Mouse (Mus musculus) spleen, adult 2 months (tissue): ENCODE measurements around the gene Ttll9. TPM values are rescaled to one million over a fixed set of nuclear protein-coding genes. Genes with fewer than 3 reads are reported as not detected.

ENCODE experiments used
- DNase-seq, 2 experiments: peaks; one replicate each; pipeline versions ENCODE4 v3.0.0 to v3.0.0-alpha.2; 2012 to 2021; ENCODE audit warnings: low spot score in 2 of 2, low read depth in 1 of 2
- H3K27ac ChIP-seq: fragments of 200-500 bp; 2 replicates; pipeline ENCODE4 v1.5.1; 2012; ENCODE audit warnings: low read length, inconsistent platforms; ENCODE audit not compliant: insufficient read depth
- H3K27me3 ChIP-seq: fragments of 200-500 bp; 2 replicates; pipeline ENCODE4 v1.6.1; 2012; ENCODE audit warnings: mild to moderate bottlenecking, moderate library complexity, low read length, inconsistent platforms; ENCODE audit not compliant: control insufficient read depth, insufficient read depth
- H3K36me3 ChIP-seq: fragments of 200-500 bp; 2 replicates; pipeline ENCODE4 v1.6.1; 2012; ENCODE audit warnings: mild to moderate bottlenecking, low read length, inconsistent platforms; ENCODE audit not compliant: control insufficient read depth, insufficient read depth
- H3K4me1 ChIP-seq: fragments of 200-500 bp; 2 replicates; pipeline ENCODE4 v1.6.1; 2011; ENCODE audit warnings: inconsistent platforms; ENCODE audit not compliant: control insufficient read depth, insufficient read depth, insufficient read length
- H3K4me3 ChIP-seq: fragments of 200-500 bp; 2 replicates; pipeline ENCODE4 v1.5.1; 2011; ENCODE audit warnings: mild to moderate bottlenecking, inconsistent platforms; ENCODE audit not compliant: insufficient read depth, insufficient read length; ENCODE audit errors: extremely low read depth
- CTCF ChIP-seq: fragments of 200-500 bp; IDR thresholded peaks from 2 replicates; pipeline ENCODE4 v1.5.1; 2011; ENCODE audit warnings: mild to moderate bottlenecking, inconsistent platforms; ENCODE audit not compliant: insufficient read depth, insufficient read length, insufficient replicate concordance; ENCODE audit errors: extremely low read depth
- POLR2A ChIP-seq: fragments of 200-500 bp; IDR thresholded peaks from 2 replicates; pipeline ENCODE4 v1.6.1; 2011; ENCODE audit warnings: low read depth, low read length, inconsistent platforms
- WGBS: fragments of 180-500 bp; shearing (Covaris S2); methylation state at CpG from one replicate; pipeline ENCODE4 v1.1.7; 2018; 5-methylcytosine and 5-hydroxymethylcytosine counted together
- polyA plus RNA-seq: library from polyadenylated mRNA; depleted of rRNA; stranded (reverse); fragments of >200 nt; gene quantifications from 2 replicates; pipeline ENCODE4 v1.2.3, GENCODE M21; 2012

Ttll9 gene
- polyA plus RNA-seq, 1 experiment: 0.09 TPM

DNA sequence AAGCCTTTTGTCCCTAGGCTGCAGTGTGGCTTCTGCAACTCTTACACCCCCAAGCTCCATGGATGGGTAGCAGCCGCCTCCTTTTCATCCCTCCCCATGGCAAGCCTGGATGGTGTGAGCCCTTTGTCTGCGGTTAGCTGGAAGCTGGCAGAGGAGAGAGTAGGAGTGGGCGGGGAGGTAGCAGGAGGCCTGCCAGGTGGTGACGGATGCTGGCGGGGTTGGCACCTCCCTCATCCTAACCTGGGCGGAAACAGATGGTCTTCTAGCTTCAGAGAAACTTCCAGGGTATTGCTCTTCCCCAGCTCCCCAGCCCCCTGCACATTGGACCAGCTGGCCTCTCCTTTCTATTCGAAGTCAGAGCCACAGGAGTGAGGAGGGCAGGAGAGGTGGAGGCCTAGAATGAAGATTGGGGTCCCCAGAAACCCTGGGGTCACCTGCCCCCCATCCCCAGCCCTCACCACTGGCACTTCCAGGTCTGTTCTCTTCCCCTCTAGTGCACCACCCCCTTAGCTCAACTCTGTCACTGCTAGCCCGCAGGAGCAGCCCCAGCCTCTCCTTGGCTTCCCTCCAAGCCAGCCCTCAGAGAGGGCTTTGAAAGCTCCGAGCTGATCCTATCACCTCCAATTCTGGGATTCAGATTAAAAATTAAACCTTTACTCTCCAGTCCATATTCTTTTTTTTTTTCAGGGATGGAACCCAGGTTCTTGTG, 87.2 kb downstream of the Ttll9 start:
- 24% methylated on average over 9 of the region's 9 CpGs for WGBS
- no peak for TF ChIP-seq POLR2A
- no peak for TF ChIP-seq CTCF
- H3K27me3 ChIP-seq: no peaks in the 10 kb centered on the region
- no peak for DNase-seq
- H3K4me3 ChIP-seq: no peak overlapping the region
- no peaks in the 10 kb centered on the region for H3K36me3 ChIP-seq
- no peak overlapping the region for H3K27ac ChIP-seq
- H3K4me1 ChIP-seq: 0 out of 2 replicates have a peak, but pooled peaks cover 5% of the 10 kb centered on the region

DNA sequence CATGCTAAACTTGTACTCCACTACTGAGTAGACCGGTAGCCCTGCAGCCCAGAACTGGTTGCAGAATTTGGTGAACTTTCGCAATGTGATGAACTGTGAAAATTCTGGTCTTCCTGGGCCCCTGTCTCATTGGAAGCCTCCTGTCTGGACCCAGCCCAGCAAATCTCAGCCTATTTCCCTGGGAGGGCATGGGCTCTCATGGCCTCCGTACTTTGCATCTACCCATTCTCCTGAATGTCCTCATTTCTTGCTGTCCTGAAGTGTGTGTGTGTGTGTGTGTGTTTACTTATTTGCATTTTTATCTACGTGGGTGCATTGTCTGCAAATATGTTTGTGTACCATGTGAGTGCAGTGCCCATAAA, 87.7 kb downstream of the Ttll9 start:
- Histone ChIP-seq H3K4me1 (0 out of 2 replicates have a peak, but pooled peaks cover 5% of the 10 kb centered on the region), H3K27ac (no peak overlapping the region), H3K36me3 (no peaks in the 10 kb centered on the region), H3K4me3 (no peak overlapping the region), H3K27me3 (no peaks in the 10 kb centered on the region)
- DNase-seq: no peak
- 73% methylated on average over 4 of the region's 4 CpGs for WGBS
- TF ChIP-seq CTCF: no peak
- no peak for TF ChIP-seq POLR2A

DNA sequence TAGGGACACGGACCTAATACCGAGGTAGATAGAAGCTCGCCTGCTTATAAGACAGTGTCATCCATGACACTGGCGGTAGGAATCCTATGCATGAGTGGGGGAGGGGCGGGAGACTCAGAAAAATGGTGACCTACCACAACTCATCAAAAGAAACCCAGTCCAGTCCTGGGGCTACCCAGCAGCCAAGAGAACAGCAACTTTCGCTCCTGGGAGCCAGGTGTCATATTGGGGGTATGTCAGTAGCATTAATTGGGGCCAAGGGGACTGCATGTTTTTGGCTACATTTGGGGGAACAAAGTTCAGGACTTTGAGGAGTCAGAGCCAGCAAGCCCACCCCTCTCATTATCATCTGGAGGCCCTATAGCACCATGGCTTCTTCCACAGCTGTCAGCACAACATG, 88.8 kb downstream of the Ttll9 start:
- Histone ChIP-seq H3K4me3 (no peak overlapping the region), H3K27me3 (no peaks in the 10 kb centered on the region), H3K27ac (no peak overlapping the region), H3K36me3 (no peaks in the 10 kb centered on the region), H3K4me1 (0 out of 2 replicates have a peak, but pooled peaks cover 5% of the 10 kb centered on the region)
- DNase-seq: no peak
- TF ChIP-seq POLR2A: no peak
- no peak for TF ChIP-seq CTCF
- WGBS: 89% methylated on average over 6 of the region's 6 CpGs

DNA sequence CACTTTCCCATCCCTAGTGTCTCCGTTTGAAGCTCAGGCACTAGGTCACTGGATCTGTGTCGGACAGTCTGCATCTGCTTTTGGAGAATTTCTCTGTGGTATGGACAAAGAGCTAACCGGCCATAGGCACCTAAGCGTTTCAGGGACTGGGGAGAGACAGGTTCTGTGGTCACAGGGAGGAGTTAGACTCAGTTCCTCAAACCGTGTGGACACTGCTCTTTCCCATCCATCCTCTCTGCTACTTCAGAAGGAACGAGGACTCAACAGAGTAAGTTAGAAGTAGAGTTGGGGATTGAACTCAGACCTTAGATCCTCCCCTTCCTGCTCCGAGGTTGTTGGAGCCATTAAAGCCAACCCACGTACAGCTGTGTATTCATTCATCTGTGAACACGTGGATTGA, 89.3 kb downstream of the Ttll9 start:
- H3K27me3 ChIP-seq: no peaks in the 10 kb centered on the region
- no peaks in the 10 kb centered on the region for H3K36me3 ChIP-seq
- H3K27ac ChIP-seq: no peak overlapping the region
- no peak overlapping the region for H3K4me3 ChIP-seq
- 0 out of 2 replicates have a peak, but pooled peaks cover 5% of the 10 kb centered on the region for H3K4me1 ChIP-seq
- 30% methylated on average over 9 of the region's 9 CpGs for WGBS
- TF ChIP-seq CTCF (no peak), POLR2A (no peak)
- DNase-seq: no peak

DNA sequence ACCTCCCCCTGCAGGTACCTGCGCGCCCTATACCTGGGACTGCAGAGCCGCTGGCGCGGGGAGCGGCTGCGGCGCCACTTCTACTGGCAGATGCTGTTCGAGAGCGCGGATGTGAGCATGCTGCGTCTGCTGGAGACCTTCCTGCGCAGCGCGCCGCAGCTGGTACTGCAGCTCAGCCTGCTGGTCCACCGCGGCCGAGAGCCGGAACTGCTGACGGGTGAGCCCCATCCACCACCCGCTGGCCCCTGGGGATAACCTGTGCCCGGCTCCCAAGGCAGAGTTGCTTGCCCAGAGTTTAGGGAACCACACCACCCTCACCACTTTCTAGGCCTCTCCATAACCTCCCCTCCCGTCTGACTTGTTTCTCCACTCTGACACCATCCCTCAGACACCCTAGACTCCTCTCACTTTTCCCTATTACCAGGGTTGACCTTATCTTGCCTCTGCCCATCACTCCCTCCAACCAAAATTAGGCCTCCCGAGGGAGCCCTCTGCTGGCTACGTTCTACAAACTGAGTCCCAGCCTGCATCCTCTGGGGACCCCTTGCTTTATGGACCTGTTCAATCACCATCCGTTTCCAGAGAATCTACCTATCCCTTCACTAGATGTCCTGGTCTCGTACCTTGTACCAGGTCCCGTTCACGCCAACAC, 90.5 kb downstream of the Ttll9 start:
- 0 out of 2 replicates have a peak, but pooled peaks cover 5% of the 10 kb centered on the region for H3K4me1 ChIP-seq
- TF ChIP-seq CTCF (no peak), POLR2A (no peak)
- no peaks in the 10 kb centered on the region for H3K27me3 ChIP-seq
- DNase-seq: peak in 1 of 2 experiments; percentile 16
- no peaks in the 10 kb centered on the region for H3K36me3 ChIP-seq
- H3K4me3 ChIP-seq: no peak overlapping the region
- 9% methylated on average over 30 of the region's 30 CpGs for WGBS
- no peak overlapping the region for H3K27ac ChIP-seq

DNA sequence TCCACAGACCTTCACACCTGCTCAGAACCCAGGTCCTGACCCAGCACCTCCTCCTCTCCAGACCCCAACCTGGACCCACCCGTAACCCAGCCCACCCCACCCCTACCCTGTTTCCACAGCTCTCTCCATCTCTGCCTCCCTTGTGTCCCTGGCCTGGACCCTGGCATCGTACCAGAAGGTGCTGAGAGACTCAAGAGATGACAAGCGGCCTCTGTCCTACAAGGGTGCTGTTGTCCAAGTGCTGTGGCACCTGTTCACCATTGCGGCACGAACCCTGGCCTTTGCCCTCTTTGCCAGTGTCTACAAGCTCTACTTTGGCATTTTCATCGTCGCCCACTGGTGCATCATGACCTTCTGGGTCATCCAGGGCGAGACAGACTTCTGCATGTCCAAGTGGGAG, 91.6 kb downstream of the Ttll9 start:
- Histone ChIP-seq H3K4me1 (0 out of 2 replicates have a peak, but pooled peaks cover 5% of the 10 kb centered on the region), H3K27me3 (no peaks in the 10 kb centered on the region), H3K4me3 (no peak overlapping the region), H3K27ac (no peak overlapping the region), H3K36me3 (no peaks in the 10 kb centered on the region)
- 91% methylated on average over 8 of the region's 8 CpGs for WGBS
- no peak for DNase-seq
- no peak for TF ChIP-seq POLR2A
- no peak for TF ChIP-seq CTCF
